Mouse (Mus musculus) ES-Bruce4 (cell line): ENCODE measurements around the gene Pold4.

Experiments used
- CTCF ChIP-seq: IDR thresholded peaks from one replicate; pipeline ENCODE4 v1.8.1; 2011; ENCODE audit warnings: low read depth, low read length
- EP300 ChIP-seq: IDR thresholded peaks from 2 replicates; pipeline ENCODE4 v1.6.1; 2011; ENCODE audit warnings: low read depth, low read length; ENCODE audit not compliant: insufficient read depth
- POLR2A ChIP-seq: IDR thresholded peaks from one replicate; pipeline ENCODE4 v1.8.1; 2011; ENCODE audit warnings: low read length; ENCODE audit not compliant: insufficient read depth

DNA sequence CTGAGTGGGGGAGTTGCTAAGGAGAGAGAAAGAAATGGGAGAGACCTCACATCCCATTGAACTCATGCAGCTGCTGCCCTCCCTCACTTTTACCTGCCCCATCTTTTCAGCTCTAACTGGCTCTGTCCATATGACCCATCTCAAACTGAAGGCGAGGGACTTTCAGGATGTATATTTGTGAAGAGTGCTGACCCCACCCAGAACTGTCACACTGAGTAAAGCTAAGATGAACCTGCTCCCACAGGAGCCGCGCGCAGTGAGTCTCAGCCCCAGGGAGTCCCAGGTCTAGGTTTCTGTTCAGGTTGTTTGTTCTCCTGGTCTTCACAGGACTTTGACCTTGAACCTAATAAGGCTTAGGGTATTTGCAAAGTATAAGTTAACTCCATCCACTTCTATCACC is 2.8 kb upstream of the Pold4 start:
- no peak for TF ChIP-seq CTCF
- no peak for TF ChIP-seq EP300
- no peak for TF ChIP-seq POLR2A
